Mouse (Mus musculus): ENCODE measurements around the gene Elmod3. TPM values are rescaled to one million over a fixed set of nuclear protein-coding genes. Genes with fewer than 3 reads are reported as not detected.

Gene Elmod3
- polyA plus RNA-seq, 1 experiment, result 5.1 TPM

GRCm38 (mm10) chr6:72549041-72549580 is 49.1 kb downstream of the Elmod3 start:
- no peaks in the 10 kb centered on the region for H3K36me3 ChIP-seq (ENCODE audit: control insufficient read depth, insufficient read depth)
- TF ChIP-seq USF1 (IDR thresholded peaks at IDR 0.05; ENCODE audit: low read depth) (peak; percentile 44), MAX (IDR thresholded peaks at IDR 0.05) (no peak)
- peak overlapping the region; percentile 43 for H3K4me3 ChIP-seq (ENCODE audit: insufficient read depth, poor library complexity, severe bottlenecking)
- H3K27me3 ChIP-seq (ENCODE audit: control insufficient read depth, insufficient read depth, insufficient read length), result no peaks in the 10 kb centered on the region
- H3ac ChIP-seq (ENCODE audit: control insufficient read depth, insufficient read length, low read depth), result peak overlapping the region; percentile 81
- peaks cover 46% of the 10 kb centered on the region for H3K79me2 ChIP-seq (ENCODE audit: control insufficient read depth, insufficient read depth)
- H3K79me3 ChIP-seq (ENCODE audit: low read depth), result peaks cover 28% of the 10 kb centered on the region

DNA sequence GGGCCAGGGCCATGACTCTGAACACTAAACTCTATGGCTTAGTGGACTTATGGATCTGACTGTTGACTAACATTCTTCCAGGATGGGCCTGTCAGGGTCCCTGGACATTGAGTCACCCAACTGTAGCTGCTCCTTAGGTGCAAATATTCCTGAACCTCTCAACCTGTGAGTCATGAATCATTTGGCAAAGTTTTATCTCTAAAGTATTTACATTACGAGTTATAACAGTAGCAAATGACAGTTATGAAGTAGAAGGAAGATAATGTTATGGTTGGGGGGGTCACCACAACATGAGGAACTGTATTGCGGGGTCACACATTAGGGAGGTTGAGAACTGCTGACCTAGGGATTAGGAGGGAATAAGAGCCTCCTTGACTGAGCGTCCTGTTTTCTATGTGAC is 50.4 kb downstream of the Elmod3 start:
- Histone ChIP-seq H3ac (ENCODE audit: control insufficient read depth, insufficient read length, low read depth) (no peak overlapping the region), H3K79me2 (ENCODE audit: control insufficient read depth, insufficient read depth) (peaks cover 33% of the 10 kb centered on the region), H3K79me3 (ENCODE audit: low read depth) (peaks cover 22% of the 10 kb centered on the region), H3K4me3 (ENCODE audit: insufficient read depth, poor library complexity, severe bottlenecking) (no peak overlapping the region), H3K36me3 (ENCODE audit: control insufficient read depth, insufficient read depth) (no peaks in the 10 kb centered on the region), H3K27me3 (ENCODE audit: control insufficient read depth, insufficient read depth, insufficient read length) (no peaks in the 10 kb centered on the region)
- TF ChIP-seq MYOD1 (IDR thresholded peaks at IDR 0.05; ENCODE audit: control insufficient read depth, insufficient read length, low read depth) (no peak), CEBPB (IDR thresholded peaks at IDR 0.05; ENCODE audit: low read depth) (no peak), FOSL1 (IDR thresholded peaks at IDR 0.05; ENCODE audit: insufficient read depth, low read length, poor library complexity, severe bottlenecking) (no peak), USF1 (IDR thresholded peaks at IDR 0.05; ENCODE audit: low read depth) (no peak), MYOG (IDR thresholded peaks at IDR 0.05; ENCODE audit: control insufficient read depth, extremely low read depth, insufficient read length) (no peak), CTCF (IDR thresholded peaks at IDR 0.05; ENCODE audit: control insufficient read depth, insufficient read depth, insufficient read length) (no peak), MAX (IDR thresholded peaks at IDR 0.05) (no peak)

DNA sequence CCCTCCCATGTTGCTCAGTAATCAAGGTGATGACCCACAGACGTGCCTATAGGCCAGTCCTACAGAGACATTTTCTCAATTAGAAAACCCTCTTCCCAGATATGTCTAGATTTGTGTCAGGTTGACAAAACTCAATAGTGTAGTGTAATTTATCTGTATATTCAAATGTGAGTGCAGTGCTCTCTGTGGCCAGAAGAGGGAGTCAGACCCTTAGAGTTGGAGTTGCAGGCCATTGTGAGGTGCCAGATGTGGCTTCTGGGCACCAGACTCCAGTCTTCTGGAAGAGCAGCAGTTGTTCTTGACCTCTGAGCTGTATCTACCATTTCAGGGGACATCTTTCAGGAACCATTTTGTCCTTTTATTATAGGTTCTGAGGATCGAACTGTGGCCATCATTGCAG is 51.1 kb downstream of the Elmod3 start:
- no peak for TF ChIP-seq CEBPB (IDR thresholded peaks at IDR 0.05; ENCODE audit: low read depth)
- no peak for TF ChIP-seq USF1 (IDR thresholded peaks at IDR 0.05; ENCODE audit: low read depth)
- TF ChIP-seq FOSL1 (IDR thresholded peaks at IDR 0.05; ENCODE audit: insufficient read depth, low read length, poor library complexity, severe bottlenecking), result no peak
- TF ChIP-seq MYOG (IDR thresholded peaks at IDR 0.05; ENCODE audit: control insufficient read depth, extremely low read depth, insufficient read length), result no peak
- TF ChIP-seq CTCF (IDR thresholded peaks at IDR 0.05; ENCODE audit: control insufficient read depth, insufficient read depth, insufficient read length), result no peak
- no peak for TF ChIP-seq MYOD1 (IDR thresholded peaks at IDR 0.05; ENCODE audit: control insufficient read depth, insufficient read length, low read depth)
- no peak for TF ChIP-seq MAX (IDR thresholded peaks at IDR 0.05)

GRCm38 (mm10) chr6:72545377-72545776 is 52.8 kb downstream of the Elmod3 start:
- H3ac ChIP-seq (ENCODE audit: control insufficient read depth, insufficient read length, low read depth), result no peak overlapping the region
- peaks cover 13% of the 10 kb centered on the region for H3K79me2 ChIP-seq (ENCODE audit: control insufficient read depth, insufficient read depth)
- H3K36me3 ChIP-seq (ENCODE audit: control insufficient read depth, insufficient read depth), result no peaks in the 10 kb centered on the region
- H3K4me3 ChIP-seq (ENCODE audit: insufficient read depth, poor library complexity, severe bottlenecking), result no peak overlapping the region
- TF ChIP-seq MYOD1 (IDR thresholded peaks at IDR 0.05; ENCODE audit: control insufficient read depth, insufficient read length, low read depth) (no peak), MAX (IDR thresholded peaks at IDR 0.05) (no peak), USF1 (IDR thresholded peaks at IDR 0.05; ENCODE audit: low read depth) (no peak), CTCF (IDR thresholded peaks at IDR 0.05; ENCODE audit: control insufficient read depth, insufficient read depth, insufficient read length) (no peak), MYOG (IDR thresholded peaks at IDR 0.05; ENCODE audit: control insufficient read depth, extremely low read depth, insufficient read length) (no peak)
- H3K79me3 ChIP-seq (ENCODE audit: low read depth), result peaks cover 12% of the 10 kb centered on the region
- no peaks in the 10 kb centered on the region for H3K27me3 ChIP-seq (ENCODE audit: control insufficient read depth, insufficient read depth, insufficient read length)

More for the DNA sequence above, 51.1 kb downstream of the Elmod3 start:
- H3K4me3 ChIP-seq (ENCODE audit: insufficient read depth, poor library complexity, severe bottlenecking), result no peak overlapping the region
- H3K79me3 ChIP-seq (ENCODE audit: low read depth), result peaks cover 22% of the 10 kb centered on the region
- no peaks in the 10 kb centered on the region for H3K36me3 ChIP-seq (ENCODE audit: control insufficient read depth, insufficient read depth)
- no peaks in the 10 kb centered on the region for H3K27me3 ChIP-seq (ENCODE audit: control insufficient read depth, insufficient read depth, insufficient read length)
- H3ac ChIP-seq (ENCODE audit: control insufficient read depth, insufficient read length, low read depth), result no peak overlapping the region
- H3K79me2 ChIP-seq (ENCODE audit: control insufficient read depth, insufficient read depth), result peaks cover 30% of the 10 kb centered on the region

DNA sequence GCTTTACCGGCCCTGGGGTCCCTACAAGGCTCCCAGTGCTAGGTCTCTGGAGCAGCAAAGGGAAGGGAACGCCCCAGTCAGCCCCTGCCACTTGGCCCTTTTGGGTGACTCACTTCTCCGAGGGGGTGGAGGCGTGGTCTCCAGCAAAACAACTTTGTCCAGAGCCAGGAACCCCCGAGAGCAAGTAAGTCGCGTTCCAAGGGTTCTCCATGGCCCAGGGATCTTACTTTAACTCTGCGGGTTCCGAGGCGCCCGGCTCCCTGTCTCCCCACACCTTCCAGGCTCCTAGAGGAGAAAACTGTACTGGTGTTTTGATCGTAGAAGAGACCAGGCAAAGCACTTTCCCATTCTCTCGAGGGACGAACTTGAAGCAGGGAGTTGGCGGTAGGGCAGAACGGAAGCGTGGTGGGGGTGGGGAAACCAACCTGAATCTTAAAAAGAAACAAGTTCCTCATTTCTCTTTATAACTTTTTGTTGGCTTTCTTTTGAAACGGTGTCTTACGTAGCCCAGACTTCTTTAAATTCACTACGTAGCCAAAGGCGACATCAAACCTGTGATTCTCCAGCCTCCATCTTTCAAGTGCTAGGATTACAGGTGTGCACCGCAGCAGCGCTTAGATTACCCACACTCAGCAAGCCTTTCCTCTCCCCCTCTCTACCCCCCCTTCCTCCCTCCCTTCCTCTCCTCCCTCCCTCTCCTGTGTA is 53.8 kb downstream of the Elmod3 start, which contains the start of gene Capg:
Capg (plus strand) TSS at position 109 of the 705 bp plus-strand sequence.
- Histone ChIP-seq H3ac (ENCODE audit: control insufficient read depth, insufficient read length, low read depth) (peak within 1 kb of the TSS; percentile 24), H3K27me3 (ENCODE audit: control insufficient read depth, insufficient read depth, insufficient read length) (no peaks in the 10 kb centered on the region), H3K79me3 (ENCODE audit: low read depth) (peaks cover 2% of the 10 kb centered on the region), H3K36me3 (ENCODE audit: control insufficient read depth, insufficient read depth) (no peaks in the 10 kb centered on the region), H3K79me2 (ENCODE audit: control insufficient read depth, insufficient read depth) (peaks cover 4% of the 10 kb centered on the region), H3K4me3 (ENCODE audit: insufficient read depth, poor library complexity, severe bottlenecking) (peak within 1 kb of the TSS; percentile 18)
- TF ChIP-seq CTCF (IDR thresholded peaks at IDR 0.05; ENCODE audit: control insufficient read depth, insufficient read depth, insufficient read length), result no peak
- TF ChIP-seq CEBPB (IDR thresholded peaks at IDR 0.05; ENCODE audit: low read depth), result no peak
- no peak for TF ChIP-seq MYOD1 (IDR thresholded peaks at IDR 0.05; ENCODE audit: control insufficient read depth, insufficient read length, low read depth)
- no peak for TF ChIP-seq MAX (IDR thresholded peaks at IDR 0.05)
- TF ChIP-seq FOSL1 (IDR thresholded peaks at IDR 0.05; ENCODE audit: insufficient read depth, low read length, poor library complexity, severe bottlenecking), result no peak
- no peak for TF ChIP-seq USF1 (IDR thresholded peaks at IDR 0.05; ENCODE audit: low read depth)
- no peak for TF ChIP-seq MYOG (IDR thresholded peaks at IDR 0.05; ENCODE audit: control insufficient read depth, extremely low read depth, insufficient read length)

All from C2C12 (cell line).